10 mouse cellular contexts compared by ENCODE assay signal in the genomic region with DNA sequence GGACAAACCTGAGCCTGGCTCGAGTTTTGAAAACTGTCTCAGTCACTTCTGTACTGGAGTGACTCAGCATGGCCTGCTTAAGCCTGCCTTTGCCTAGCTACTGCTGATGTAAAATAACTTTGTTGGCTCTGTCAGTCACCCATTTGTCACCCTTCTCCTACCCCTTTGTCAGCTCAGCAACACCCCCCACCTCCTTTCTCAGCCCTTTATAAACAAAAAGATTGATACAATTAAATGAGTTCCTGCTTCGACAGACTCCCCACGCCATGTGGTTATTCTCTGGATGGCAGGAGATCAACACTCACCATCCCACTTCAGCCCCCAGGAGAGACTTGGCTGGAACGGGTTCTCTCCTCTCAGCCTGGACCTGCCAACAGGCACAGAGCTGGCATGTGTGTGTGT. TPM values are rescaled to one million over a fixed set of nuclear protein-coding genes. Genes with fewer than 3 reads are reported as not detected.
A peak's percentile ranks its signal among the peaks of the same experiment; 100 is the strongest.
DNase-seq lines count a peak whose midpoint lies in the region; ATAC-seq lines count a peak whose summit lies in the region.
"Had no signal": no experiment of that assay in that cellular context is flagged by ENCODE, and none has a peak within 500 bp of the region (broad histone marks: within the 10 kb centered on the region; RNA-seq: fewer than 3 reads in every experiment).

No protein-coding gene starts in this region.

- no peak overlapping the region for H3K4me3 ChIP-seq in heart, embryonic 11.5 days (ENCODE audit: low read depth, low read length)
- H3K4me3 ChIP-seq in embryonic facial prominence, embryonic 11.5 days (ENCODE audit: low read depth, low read length), result no peak overlapping the region
- no peak overlapping the region for H3K4me3 ChIP-seq in hindbrain, embryonic 16.5 days (ENCODE audit: low read length)

- H3K4me2 ChIP-seq in heart, embryonic 11.5 days, result no peak overlapping the region
- H3K4me2 ChIP-seq in embryonic facial prominence, embryonic 11.5 days (ENCODE audit: low read depth, low read length), result no peak overlapping the region
- H3K4me2 ChIP-seq in hindbrain, embryonic 16.5 days (ENCODE audit: low read length), result no peak overlapping the region

- no peak for ATAC-seq in heart, embryonic 11.5 days (replicated peaks; ENCODE audit: insufficient number of reproducible peaks, low FRiP score, low TSS enrichment)
- no peak for ATAC-seq in embryonic facial prominence, embryonic 11.5 days (replicated peaks; ENCODE audit: insufficient number of reproducible peaks, low FRiP score, low TSS enrichment, low read depth)
- peak; percentile 86 for ATAC-seq in hindbrain, embryonic 16.5 days

- 0 out of 2 replicates have a peak overlapping the region, but pooled peaks have one; percentile 29 for H3K27ac ChIP-seq in heart, embryonic 11.5 days (ENCODE audit: low read depth, low read length)
- H3K27ac ChIP-seq in embryonic facial prominence, embryonic 11.5 days (replicated peaks; ENCODE audit: low read depth, low read length), result no peak overlapping the region
- no peak overlapping the region for H3K27ac ChIP-seq in hindbrain, embryonic 16.5 days (ENCODE audit: low read depth, low read length)
- H3K27ac ChIP-seq: liver, embryonic 14.5 days had no signal

- no peak overlapping the region for H3K9ac ChIP-seq in heart, embryonic 11.5 days (ENCODE audit: low read depth, low read length)
- H3K9ac ChIP-seq in embryonic facial prominence, embryonic 11.5 days (replicated peaks; ENCODE audit: low read length), result no peak overlapping the region
- H3K9ac ChIP-seq in hindbrain, embryonic 16.5 days (ENCODE audit: low read depth, low read length), result no peak overlapping the region
- H3K9ac ChIP-seq: liver, embryonic 14.5 days had no signal

- H3K4me1 ChIP-seq in heart, embryonic 11.5 days (ENCODE audit: control insufficient read depth, insufficient read depth, low read length), result peaks cover 8% of the 10 kb centered on the region; the same call in 1 of the 2 replicates
- H3K4me1 ChIP-seq in embryonic facial prominence, embryonic 11.5 days (ENCODE audit: control insufficient read depth, insufficient read depth, low read length), result no peaks in the 10 kb centered on the region
- H3K4me1 ChIP-seq in hindbrain, embryonic 16.5 days (ENCODE audit: control insufficient read depth, insufficient read depth, low read depth, low read length), result no peaks in the 10 kb centered on the region

- no peaks in the 10 kb centered on the region for H3K27me3 ChIP-seq in heart, embryonic 11.5 days (ENCODE audit: control insufficient read depth, insufficient read depth, low read length)
- no peaks in the 10 kb centered on the region for H3K27me3 ChIP-seq in embryonic facial prominence, embryonic 11.5 days (ENCODE audit: control insufficient read depth, insufficient read depth, low read length)
- no peaks in the 10 kb centered on the region for H3K27me3 ChIP-seq in hindbrain, embryonic 16.5 days (replicated peaks; ENCODE audit: control insufficient read depth, insufficient read depth, low read length)

- H3K9me3 ChIP-seq in heart, embryonic 11.5 days (replicated peaks; ENCODE audit: control insufficient read depth, low read length), result no peaks in the 10 kb centered on the region
- H3K9me3 ChIP-seq in embryonic facial prominence, embryonic 11.5 days (replicated peaks; ENCODE audit: control insufficient read depth, low read length), result no peaks in the 10 kb centered on the region
- no peaks in the 10 kb centered on the region for H3K9me3 ChIP-seq in hindbrain, embryonic 16.5 days (ENCODE audit: control insufficient read depth, low read length)

- DNase-seq in heart, adult 9 months (ENCODE audit: low spot score in 2 of 2), result no peak
- peak; percentile 16 for DNase-seq in lung, postnatal 10 days
- DNase-seq in lung, postnatal 14 days, result no peak
- peak; percentile 7 for DNase-seq in embryonic facial prominence, embryonic 11.5 days (ENCODE audit: low spot score)
- no peak for DNase-seq in kidney, adult 18-20 months
- DNase-seq in gastrocnemius, postnatal 25 days, result no peak

- H3K36me3 ChIP-seq in heart, embryonic 11.5 days (ENCODE audit: control insufficient read depth, insufficient read depth, low read length), result no peaks in the 10 kb centered on the region
- H3K36me3 ChIP-seq in embryonic facial prominence, embryonic 11.5 days (replicated peaks; ENCODE audit: control insufficient read depth, insufficient read depth, low read depth, low read length), result no peaks in the 10 kb centered on the region
- no peaks in the 10 kb centered on the region for H3K36me3 ChIP-seq in hindbrain, embryonic 16.5 days (ENCODE audit: control insufficient read depth, insufficient read depth, low read length)

- 11% methylated on average over 4 of the region's 4 CpGs for WGBS in heart, embryonic 11.5 days (ENCODE audit: insufficient replicate concordance)
- WGBS in embryonic facial prominence, embryonic 11.5 days, result 32% methylated on average over 4 of the region's 4 CpGs
- 12% methylated on average over 4 of the region's 4 CpGs for WGBS in hindbrain, embryonic 16.5 days

RNA-seq across cellular contexts. Expression of gene Itgb2l, which starts 35.4 kb away (rescaled TPM):
- 0.17 TPM in 1 of 2 replicates, not detected in the other for polyA plus RNA-seq in heart, embryonic 11.5 days (2014; fragmentation: Nextera tagmentation; extraction: Ambion mirVana)
- polyA plus RNA-seq in embryonic facial prominence, embryonic 11.5 days (2014; fragmentation: Nextera tagmentation; extraction: Ambion mirVana), result not detected in 2 replicates
- polyA plus RNA-seq in hindbrain, embryonic 16.5 days (2015; fragmentation: Nextera tagmentation; extraction: Ambion mirVana), result 0.09 and 0.11 TPM in 2 replicates
- not detected for total RNA-seq in gastrocnemius, postnatal 25 days (2021)
- polyA plus RNA-seq: neural tube, embryonic 11.5 days had no signal

RNA-seq across cellular contexts. Expression of gene Pcp4, which starts 59.3 kb away (rescaled TPM):
- 3.1 and 4.0 TPM in 2 replicates for polyA plus RNA-seq in heart, embryonic 11.5 days (2014; fragmentation: Nextera tagmentation; extraction: Ambion mirVana)
- 23.0 and 34.3 TPM in 2 replicates for polyA plus RNA-seq in embryonic facial prominence, embryonic 11.5 days (2014; fragmentation: Nextera tagmentation; extraction: Ambion mirVana)
- 418 and 494 TPM in 2 replicates for polyA plus RNA-seq in hindbrain, embryonic 16.5 days (2015; fragmentation: Nextera tagmentation; extraction: Ambion mirVana)
- total RNA-seq in gastrocnemius, postnatal 25 days (2021), result under 1 TPM; 0.46 to 0.94 TPM

Comparison
In these comparisons a context has a peak if more than half of its experiments do, and no peak if none do; other contexts are left out.
1. DNase-seq: peak in lung, postnatal 10 days (single experiment) and embryonic facial prominence, embryonic 11.5 days (single experiment); none in heart, adult 9 months (0 of 2), lung, postnatal 14 days (single experiment), kidney, adult 18-20 months (single experiment) and gastrocnemius, postnatal 25 days (single experiment).
2. RNA of gene Pcp4, which starts 59.3 kb away (polyA plus RNA-seq): 418 to 494 TPM in hindbrain, embryonic 16.5 days; 23.0 to 34.3 TPM in embryonic facial prominence, embryonic 11.5 days and 3.1 to 4.0 TPM in heart, embryonic 11.5 days; every median in the first group is over 10 times any median in the second.